Mouse (Mus musculus) hindbrain, embryonic 13.5 days (tissue): ENCODE results near the gene Bco2. TPM values are rescaled to one million over a fixed set of nuclear protein-coding genes. Genes with fewer than 3 reads are reported as not detected.

ENCODE experiments used
- polyA plus RNA-seq: library from polyadenylated mRNA; unstranded; fragments of >200 nt; fragmentation: Nextera tagmentation; extraction: Ambion mirVana; gene quantifications from 2 replicates; pipeline ENCODE4 v1.2.1, GENCODE M21; 2015

Bco2 gene
- polyA plus RNA-seq, 1 experiment from 2014 or later = 0.35 TPM

Other genes starting within 250 kb of the Bco2 start
- gene Rpl10-ps3, start 210.2 kb downstream of the Bco2 start, polyA plus RNA-seq = 142 and 149 TPM in 2 replicates
- gene Plet1, start 60.7 kb downstream of the Bco2 start, polyA plus RNA-seq = 0.48 and 0.63 TPM in 2 replicates
- 119 and 128 TPM in 2 replicates for gene Pts, start 26.5 kb downstream of the Bco2 start, polyA plus RNA-seq
- gene Il18, start 354 bp downstream of the Bco2 start, polyA plus RNA-seq = 17.3 and 17.9 TPM in 2 replicates
- 0.22 and 0.38 TPM in 2 replicates for gene Tex12, start 6.1 kb upstream of the Bco2 start, polyA plus RNA-seq
- gene Sdhd, start 48.6 kb upstream of the Bco2 start, polyA plus RNA-seq = 221 and 228 TPM in 2 replicates
- 373 and 382 TPM in 2 replicates for gene Timm8b, start 48.7 kb upstream of the Bco2 start, polyA plus RNA-seq
- gene Pih1d2, start 62.1 kb upstream of the Bco2 start, polyA plus RNA-seq = 5.7 and 7.5 TPM in 2 replicates
- 24.5 and 25.9 TPM in 2 replicates for gene Nkapd1, start 62.3 kb upstream of the Bco2 start, polyA plus RNA-seq
- gene Dlat, start 104.6 kb upstream of the Bco2 start, polyA plus RNA-seq = 45.0 and 46.3 TPM in 2 replicates
- 35.0 and 36.4 TPM in 2 replicates for gene Dixdc1, start 184.3 kb upstream of the Bco2 start, polyA plus RNA-seq
- 1.1 and 1.9 TPM in 2 replicates for gene 2310030G06Rik, start 191.4 kb upstream of the Bco2 start, polyA plus RNA-seq
- 10.7 and 11.3 TPM in 2 replicates for gene Cryab, start 196.1 kb upstream of the Bco2 start, polyA plus RNA-seq
- gene Hspb2, start 197.2 kb upstream of the Bco2 start, polyA plus RNA-seq = 1.3 and 1.7 TPM in 2 replicates
- 11.5 and 12.3 TPM in 2 replicates for gene Fdxacb1, start 213.1 kb upstream of the Bco2 start, polyA plus RNA-seq
- 47.2 and 53.7 TPM in 2 replicates for gene Alg9, start 219.8 kb upstream of the Bco2 start, polyA plus RNA-seq
- gene 1110032A03Rik, start 220.3 kb upstream of the Bco2 start, polyA plus RNA-seq = 60.4 and 64.6 TPM in 2 replicates